Mouse (Mus musculus): Measurements from ENCODE around the gene Gm21698. TPM values are rescaled to one million over a fixed set of nuclear protein-coding genes. Genes with fewer than 3 reads are reported as not detected.

Gene Gm21698
- polyA plus RNA-seq, 1 experiment from 2014 or later, result 0.14 TPM

Other genes starting within 250 kb of the Gm21698 start
- gene Actr3b, start 228.7 kb downstream of the Gm21698 start, polyA plus RNA-seq (2015; fragmentation: Nextera tagmentation; extraction: Ambion mirVana), result 2.7 and 3.1 TPM in 2 replicates
- gene Gm21663, start 46.3 kb downstream of the Gm21698 start, polyA plus RNA-seq (2015; fragmentation: Nextera tagmentation; extraction: Ambion mirVana), result not detected in 2 replicates
- gene Gm21671, start 34.2 kb downstream of the Gm21698 start, polyA plus RNA-seq (2015; fragmentation: Nextera tagmentation; extraction: Ambion mirVana), result not detected in 2 replicates
- 0.10 TPM in 1 of 2 replicates, not detected in the other for gene Gm21680, start 16.0 kb downstream of the Gm21698 start, polyA plus RNA-seq (2015; fragmentation: Nextera tagmentation; extraction: Ambion mirVana)
- gene Gm1979, start 16.1 kb upstream of the Gm21698 start, polyA plus RNA-seq (2015; fragmentation: Nextera tagmentation; extraction: Ambion mirVana), result not detected in 2 replicates
- not detected in 2 replicates for gene Gm5862, start 34.3 kb upstream of the Gm21698 start, polyA plus RNA-seq (2015; fragmentation: Nextera tagmentation; extraction: Ambion mirVana)
- gene Speer4a, start 50.9 kb upstream of the Gm21698 start, polyA plus RNA-seq (2015; fragmentation: Nextera tagmentation; extraction: Ambion mirVana), result not detected in 2 replicates
- not detected in 2 replicates for gene Gm7347, start 69.9 kb upstream of the Gm21698 start, polyA plus RNA-seq (2015; fragmentation: Nextera tagmentation; extraction: Ambion mirVana)
- gene Gm10471, start 100.6 kb upstream of the Gm21698 start, polyA plus RNA-seq (2015; fragmentation: Nextera tagmentation; extraction: Ambion mirVana), result not detected in 2 replicates
- 0.21 TPM in 1 of 2 replicates, not detected in the other for gene 5031410I06Rik, start 116.7 kb upstream of the Gm21698 start, polyA plus RNA-seq (2015; fragmentation: Nextera tagmentation; extraction: Ambion mirVana)
- not detected in 2 replicates for gene Gm10220, start 132.8 kb upstream of the Gm21698 start, polyA plus RNA-seq (2015; fragmentation: Nextera tagmentation; extraction: Ambion mirVana)

All from intestine, embryonic 15.5 days (tissue).